Mouse (Mus musculus): ENCODE measurements at regions not wholly inside any gene's neighbourhood (a gene's known extent, or its start where the extent isn't known, plus 50 kb on each side); places are given as distances from the start of the nearest gene placed in this dataset.

DNA sequence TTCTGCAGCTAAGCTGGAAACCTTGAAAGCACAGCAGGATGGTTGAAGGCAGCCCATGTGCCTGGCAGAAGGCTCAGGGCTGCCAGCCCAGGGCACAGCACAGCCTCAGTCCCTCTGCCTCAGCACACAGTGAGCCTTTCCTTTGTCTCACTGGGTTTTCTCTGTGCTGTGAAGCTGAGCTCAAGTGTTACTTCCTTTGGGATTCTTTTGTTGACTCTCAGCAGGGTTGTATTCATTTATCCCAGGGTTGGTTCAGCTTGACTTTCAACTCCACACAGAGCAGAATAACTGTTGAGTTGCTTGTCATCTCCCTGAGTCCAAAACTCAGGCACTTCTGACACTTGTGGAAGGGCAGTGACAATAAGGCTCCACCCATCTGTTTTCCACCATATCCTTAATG is 162.3 kb upstream of the Bmper start:
- no peak for TF ChIP-seq CTCF (IDR thresholded peaks at IDR 0.05; ENCODE audit: borderline replicate concordance, insufficient read depth, low read depth, low read length)
- TF ChIP-seq POLR2A (IDR thresholded peaks at IDR 0.05; ENCODE audit: borderline replicate concordance, insufficient read depth, low read length) = no peak
